Mouse (Mus musculus): ENCODE data around the gene Tpsb2. TPM values are rescaled to one million over a fixed set of nuclear protein-coding genes. Genes with fewer than 3 reads are reported as not detected.

Gene Tpsb2
- polyA plus RNA-seq, 1 experiment from 2014 or later, result 1.4 TPM

DNA sequence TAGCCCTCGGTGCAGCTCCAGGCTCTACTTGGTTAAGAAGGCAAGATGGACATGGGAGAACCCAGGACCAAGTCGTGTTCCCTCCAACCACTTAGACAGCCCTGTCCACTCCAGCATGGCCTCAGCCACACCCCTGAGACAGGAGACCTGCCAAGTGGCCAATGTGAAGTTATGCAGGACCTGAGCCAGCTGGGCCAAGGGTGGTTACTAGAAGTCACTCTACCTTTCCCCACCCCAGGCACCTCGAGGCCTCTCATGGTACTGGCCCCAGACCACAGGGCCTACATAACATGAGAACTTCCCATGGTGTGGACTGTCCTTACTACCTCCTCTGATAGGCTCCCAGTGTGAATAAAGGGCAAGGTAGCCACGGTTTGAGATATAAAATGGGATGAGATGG, 48.1 kb downstream of the Tpsb2 start:
- no peak for ATAC-seq (ENCODE audit: insufficient number of reproducible peaks, insufficient read depth, low FRiP score, low read depth)
- H3K4me3 ChIP-seq (ENCODE audit: control insufficient read depth in 1 of 2, insufficient read depth in 1 of 2, low read depth in 1 of 2, low read length in 2 of 2), result no peak overlapping the region
- WGBS, result 45% methylated on average over 4 of the region's 4 CpGs
- no peaks in the 10 kb centered on the region for H3K9me3 ChIP-seq (ENCODE audit: control insufficient read depth, low read length)
- peaks cover 68 to 70% of the 10 kb centered on the region in 2 experiments for H3K4me1 ChIP-seq (ENCODE audit: control insufficient read depth in 2 of 2, insufficient read depth in 2 of 2, low read length in 2 of 2)
- H3K27me3 ChIP-seq (ENCODE audit: control insufficient read depth, insufficient read depth, low read length), result no peaks in the 10 kb centered on the region
- H3K27ac ChIP-seq (replicated peaks in 1 of 2; ENCODE audit: control insufficient read depth in 1 of 2, insufficient read depth in 1 of 2, low read depth in 2 of 2, low read length in 2 of 2), result peak overlapping the region in 1 of 2 experiments; percentile 54; a peak in 2 of 4 replicates
- H3K36me3 ChIP-seq (ENCODE audit: control insufficient read depth, insufficient read depth, low read length), result 0 out of 2 replicates have a peak, but pooled peaks cover 3% of the 10 kb centered on the region
- no peak overlapping the region for H3K9ac ChIP-seq (ENCODE audit: low read length)
- no peak overlapping the region for H3K4me2 ChIP-seq (ENCODE audit: low read length)

DNA sequence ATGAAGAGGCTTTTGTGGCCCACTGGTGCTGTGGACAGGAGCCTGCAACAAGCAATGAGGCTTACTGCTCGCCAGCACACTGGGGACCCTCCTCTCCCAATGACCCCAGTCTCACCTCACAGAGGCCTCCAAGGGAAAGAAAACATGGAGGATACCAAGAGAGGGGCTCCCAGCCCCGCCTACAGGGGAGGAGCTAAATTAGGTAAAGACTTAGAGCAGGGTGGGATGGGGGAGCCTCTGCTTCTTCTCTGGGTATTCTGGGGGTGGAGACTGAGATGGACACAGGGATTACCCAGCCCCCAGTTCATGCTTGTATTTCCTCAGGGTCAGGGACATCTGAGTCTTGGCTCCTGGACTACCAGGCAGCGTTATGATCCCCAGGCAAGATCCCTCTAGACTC, 48.8 kb downstream of the Tpsb2 start:
- WGBS, result 43% methylated on average over 3 of the region's 3 CpGs
- H3K4me1 ChIP-seq (ENCODE audit: control insufficient read depth in 2 of 2, insufficient read depth in 2 of 2, low read length in 2 of 2), result peaks cover 64 to 70% of the 10 kb centered on the region in 2 experiments
- 0 out of 2 replicates have a peak, but pooled peaks cover 3% of the 10 kb centered on the region for H3K36me3 ChIP-seq (ENCODE audit: control insufficient read depth, insufficient read depth, low read length)
- H3K27ac ChIP-seq (replicated peaks in 1 of 2; ENCODE audit: control insufficient read depth in 1 of 2, insufficient read depth in 1 of 2, low read depth in 2 of 2, low read length in 2 of 2), result peak overlapping the region in 1 of 2 experiments; percentile 54; a peak in 2 of 4 replicates
- H3K4me3 ChIP-seq (ENCODE audit: control insufficient read depth in 1 of 2, insufficient read depth in 1 of 2, low read depth in 1 of 2, low read length in 2 of 2), result no peak overlapping the region
- 0 out of 2 replicates have a peak overlapping the region, but pooled peaks have one; percentile 21 for H3K9ac ChIP-seq (ENCODE audit: low read length)
- no peak for ATAC-seq (ENCODE audit: insufficient number of reproducible peaks, insufficient read depth, low FRiP score, low read depth)
- no peak overlapping the region for H3K4me2 ChIP-seq (ENCODE audit: low read length)
- no peaks in the 10 kb centered on the region for H3K27me3 ChIP-seq (ENCODE audit: control insufficient read depth, insufficient read depth, low read length)
- no peaks in the 10 kb centered on the region for H3K9me3 ChIP-seq (ENCODE audit: control insufficient read depth, low read length)

DNA sequence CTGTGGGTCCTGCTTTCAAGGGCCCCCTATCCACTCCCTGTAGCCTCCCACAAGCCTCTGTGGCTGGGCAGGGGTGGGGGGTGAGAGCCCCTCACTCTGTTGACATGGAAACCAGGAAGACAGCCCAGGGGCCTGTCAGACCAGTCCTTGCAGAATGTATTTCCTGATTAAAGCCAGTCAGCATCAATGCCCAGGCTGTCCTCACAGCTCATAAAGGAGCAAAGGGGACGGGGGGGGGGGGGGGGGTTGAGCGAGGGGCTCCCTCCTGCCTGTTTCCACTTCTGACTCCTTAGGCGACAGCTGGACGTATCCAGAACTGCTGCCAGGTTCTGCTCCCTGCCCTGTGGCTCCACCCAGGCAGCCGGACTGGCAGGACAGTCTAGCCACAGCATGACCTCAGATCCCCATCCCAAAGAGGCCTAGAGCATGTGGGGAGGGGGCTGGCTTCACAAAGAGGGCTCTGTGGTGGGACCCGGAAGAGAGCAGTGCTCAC, 49.4 kb downstream of the Tpsb2 start:
- peak overlapping the region; percentile 8; the same call in 1 of the 2 replicates for H3K4me2 ChIP-seq (ENCODE audit: low read length)
- no peak overlapping the region for H3K4me3 ChIP-seq (ENCODE audit: control insufficient read depth in 1 of 2, insufficient read depth in 1 of 2, low read depth in 1 of 2, low read length in 2 of 2)
- 0 out of 2 replicates have a peak, but pooled peaks cover 5% of the 10 kb centered on the region for H3K36me3 ChIP-seq (ENCODE audit: control insufficient read depth, insufficient read depth, low read length)
- H3K27ac ChIP-seq (replicated peaks in 1 of 2; ENCODE audit: control insufficient read depth in 1 of 2, insufficient read depth in 1 of 2, low read depth in 2 of 2, low read length in 2 of 2), result peak overlapping the region; percentile 54 to 65
- H3K27me3 ChIP-seq (ENCODE audit: control insufficient read depth, insufficient read depth, low read length), result no peaks in the 10 kb centered on the region
- H3K9ac ChIP-seq (ENCODE audit: low read length), result peak overlapping the region; percentile 2; the same call in 1 of the 2 replicates
- H3K9me3 ChIP-seq (ENCODE audit: control insufficient read depth, low read length), result no peaks in the 10 kb centered on the region
- ATAC-seq (ENCODE audit: insufficient number of reproducible peaks, insufficient read depth, low FRiP score, low read depth), result no peak
- peaks cover 58 to 68% of the 10 kb centered on the region in 2 experiments for H3K4me1 ChIP-seq (ENCODE audit: control insufficient read depth in 2 of 2, insufficient read depth in 2 of 2, low read length in 2 of 2)
- 9% methylated on average over 6 of the region's 6 CpGs for WGBS

DNA sequence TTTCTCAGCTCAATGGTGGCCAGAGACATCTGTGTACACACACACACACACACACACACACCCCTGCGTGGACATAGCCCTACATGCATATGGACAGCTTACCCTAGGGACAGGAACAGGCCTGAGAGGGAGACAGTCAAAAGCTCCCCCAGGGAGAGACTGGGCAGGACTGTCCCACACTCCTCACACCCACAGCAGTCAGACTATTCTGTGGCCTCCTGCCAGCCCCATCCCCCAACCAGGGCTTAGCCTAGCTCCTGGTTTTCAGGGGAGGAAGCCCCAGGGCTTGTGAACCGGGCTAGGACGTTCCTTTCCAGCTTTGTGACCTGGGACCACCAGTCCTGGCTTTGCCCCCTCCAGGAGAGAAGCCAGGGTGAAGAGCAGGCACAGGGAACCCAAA, 50.1 kb downstream of the Tpsb2 start:
- WGBS, result 13% methylated on average over 3 of the region's 3 CpGs
- H3K9ac ChIP-seq (ENCODE audit: low read length), result peak overlapping the region; percentile 2; the same call in 1 of the 2 replicates
- peak overlapping the region; percentile 28; the same call in 1 of the 2 replicates for H3K4me2 ChIP-seq (ENCODE audit: low read length)
- H3K36me3 ChIP-seq (ENCODE audit: control insufficient read depth, insufficient read depth, low read length), result 0 out of 2 replicates have a peak, but pooled peaks cover 6% of the 10 kb centered on the region
- no peaks in the 10 kb centered on the region for H3K9me3 ChIP-seq (ENCODE audit: control insufficient read depth, low read length)
- ATAC-seq (ENCODE audit: insufficient number of reproducible peaks, insufficient read depth, low FRiP score, low read depth), result peak; percentile 32; the same call in 1 of the 2 replicates
- H3K4me3 ChIP-seq (ENCODE audit: control insufficient read depth in 1 of 2, insufficient read depth in 1 of 2, low read depth in 1 of 2, low read length in 2 of 2), result no peak overlapping the region
- H3K27ac ChIP-seq (replicated peaks in 1 of 2; ENCODE audit: control insufficient read depth in 1 of 2, insufficient read depth in 1 of 2, low read depth in 2 of 2, low read length in 2 of 2), result peak overlapping the region; percentile 54 to 65
- H3K27me3 ChIP-seq (ENCODE audit: control insufficient read depth, insufficient read depth, low read length), result no peaks in the 10 kb centered on the region
- peaks cover 52 to 60% of the 10 kb centered on the region in 2 experiments for H3K4me1 ChIP-seq (ENCODE audit: control insufficient read depth in 2 of 2, insufficient read depth in 2 of 2, low read length in 2 of 2)

DNA sequence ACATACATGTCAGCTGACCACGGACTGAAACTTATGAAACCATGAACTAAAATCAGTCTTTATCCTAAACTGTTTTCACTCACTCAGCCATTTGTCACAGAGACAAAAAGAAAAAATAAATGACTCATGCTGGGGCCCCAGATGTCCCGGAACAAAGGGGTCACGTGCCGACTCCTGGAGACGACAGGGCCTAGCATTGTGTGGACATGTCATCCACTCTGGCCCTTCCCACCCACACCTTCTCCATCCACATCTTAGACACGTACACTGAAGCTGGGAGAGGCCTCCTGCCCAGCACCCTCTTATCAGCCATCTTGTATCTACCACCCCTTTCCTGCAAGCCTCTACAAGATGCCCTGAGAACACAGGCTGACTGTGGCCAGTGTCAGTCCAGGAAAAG, 51.9 kb downstream of the Tpsb2 start:
- no peaks in the 10 kb centered on the region for H3K9me3 ChIP-seq (ENCODE audit: control insufficient read depth, low read length)
- no peak overlapping the region for H3K4me2 ChIP-seq (ENCODE audit: low read length)
- H3K9ac ChIP-seq (ENCODE audit: low read length), result no peak overlapping the region
- no peak overlapping the region for H3K27ac ChIP-seq (replicated peaks in 1 of 2; ENCODE audit: control insufficient read depth in 1 of 2, insufficient read depth in 1 of 2, low read depth in 2 of 2, low read length in 2 of 2)
- 54% methylated on average over 6 of the region's 6 CpGs for WGBS
- H3K36me3 ChIP-seq (ENCODE audit: control insufficient read depth, insufficient read depth, low read length), result peaks cover 7% of the 10 kb centered on the region; the same call in 1 of the 2 replicates
- ATAC-seq (ENCODE audit: insufficient number of reproducible peaks, insufficient read depth, low FRiP score, low read depth), result no peak
- no peaks in the 10 kb centered on the region for H3K27me3 ChIP-seq (ENCODE audit: control insufficient read depth, insufficient read depth, low read length)
- H3K4me1 ChIP-seq (ENCODE audit: control insufficient read depth in 2 of 2, insufficient read depth in 2 of 2, low read length in 2 of 2), result peaks cover 50 to 60% of the 10 kb centered on the region in 2 experiments
- H3K4me3 ChIP-seq (ENCODE audit: control insufficient read depth in 1 of 2, insufficient read depth in 1 of 2, low read depth in 1 of 2, low read length in 2 of 2), result no peak overlapping the region

Other genes with a start within 250 kb of the Tpsb2 start
- 0.14 and 0.44 TPM in 2 replicates for gene Ptx4, start 245.5 kb upstream of the Tpsb2 start, polyA plus RNA-seq (2014; fragmentation: Nextera tagmentation; extraction: Ambion mirVana)
- gene Clcn7, start 232.9 kb upstream of the Tpsb2 start, polyA plus RNA-seq (2014; fragmentation: Nextera tagmentation; extraction: Ambion mirVana), result 16.4 and 17.2 TPM in 2 replicates
- not detected in 2 replicates for gene Ccdc154, start 203.8 kb upstream of the Tpsb2 start, polyA plus RNA-seq (2014; fragmentation: Nextera tagmentation; extraction: Ambion mirVana)
- not detected in 2 replicates for gene Gm38655, start 190.8 kb upstream of the Tpsb2 start, polyA plus RNA-seq (2014; fragmentation: Nextera tagmentation; extraction: Ambion mirVana)
- 22.5 and 25.1 TPM in 2 replicates for gene BC003965, start 181.8 kb upstream of the Tpsb2 start, polyA plus RNA-seq (2014; fragmentation: Nextera tagmentation; extraction: Ambion mirVana)
- gene Unkl, start 177.9 kb upstream of the Tpsb2 start, polyA plus RNA-seq (2014; fragmentation: Nextera tagmentation; extraction: Ambion mirVana), result 2.2 and 2.7 TPM in 2 replicates
- 23.8 and 25.9 TPM in 2 replicates for gene Gnptg, start 126.2 kb upstream of the Tpsb2 start, polyA plus RNA-seq (2014; fragmentation: Nextera tagmentation; extraction: Ambion mirVana)
- 25.3 TPM in 2 replicates for gene Tsr3, start 126.1 kb upstream of the Tpsb2 start, polyA plus RNA-seq (2014; fragmentation: Nextera tagmentation; extraction: Ambion mirVana)
- 0.76 TPM in 1 of 2 replicates, not detected in the other for gene Baiap3, start 109.9 kb upstream of the Tpsb2 start, polyA plus RNA-seq (2014; fragmentation: Nextera tagmentation; extraction: Ambion mirVana)
- 341 and 365 TPM in 2 replicates for gene Ube2i, start 91.7 kb upstream of the Tpsb2 start, polyA plus RNA-seq (2014; fragmentation: Nextera tagmentation; extraction: Ambion mirVana)
- gene Prss34, start 67.9 kb upstream of the Tpsb2 start, polyA plus RNA-seq (2014; fragmentation: Nextera tagmentation; extraction: Ambion mirVana), result 0.16 and 0.27 TPM in 2 replicates
- gene Prss28, start 57.7 kb upstream of the Tpsb2 start, polyA plus RNA-seq (2014; fragmentation: Nextera tagmentation; extraction: Ambion mirVana), result not detected in 2 replicates
- gene Prss29, start 47.7 kb upstream of the Tpsb2 start, polyA plus RNA-seq (2014; fragmentation: Nextera tagmentation; extraction: Ambion mirVana), result not detected in 2 replicates
- 0.18 TPM in 1 of 2 replicates, not detected in the other for gene Tpsab1, start 20.7 kb upstream of the Tpsb2 start, polyA plus RNA-seq (2014; fragmentation: Nextera tagmentation; extraction: Ambion mirVana)
- 0.57 and 0.74 TPM in 2 replicates for gene Tpsg1, start 3.0 kb downstream of the Tpsb2 start, polyA plus RNA-seq (2014; fragmentation: Nextera tagmentation; extraction: Ambion mirVana)
- gene Cacna1h, start 67.5 kb downstream of the Tpsb2 start, polyA plus RNA-seq (2014; fragmentation: Nextera tagmentation; extraction: Ambion mirVana), result 8.8 and 9.9 TPM in 2 replicates
- 0.47 and 0.55 TPM in 2 replicates for gene Tekt4, start 88.3 kb downstream of the Tpsb2 start, polyA plus RNA-seq (2014; fragmentation: Nextera tagmentation; extraction: Ambion mirVana)
- gene Sstr5, start 131.0 kb downstream of the Tpsb2 start, polyA plus RNA-seq (2014; fragmentation: Nextera tagmentation; extraction: Ambion mirVana), result 0.16 and 0.18 TPM in 2 replicates
- 0.44 and 0.70 TPM in 2 replicates for gene Sox8, start 204.4 kb downstream of the Tpsb2 start, polyA plus RNA-seq (2014; fragmentation: Nextera tagmentation; extraction: Ambion mirVana)
- 36.3 and 37.8 TPM in 2 replicates for gene Lmf1, start 212.8 kb downstream of the Tpsb2 start, polyA plus RNA-seq (2014; fragmentation: Nextera tagmentation; extraction: Ambion mirVana)

All from heart, embryonic 14.5 days (tissue).